Mouse (Mus musculus) cerebellum, adult 9-10 months (tissue): ENCODE measurements around the gene Sycp2.
A peak's percentile ranks its signal among the peaks of the same experiment; 100 is the strongest.
"Not testable (repeated sequence)": the region's sequence is repeated elsewhere in the genome, so short reads cannot be mapped to it uniquely, and the experiment has no call there.

Source experiments
- DNase-seq: peaks from one replicate; pipeline ENCODE4 v3.0.0; 2022

The Sycp2 gene

GRCm38 (mm10) chr2:178413481-178414260 is 6.2 kb upstream of the Sycp2 start:
- peak; percentile 42 for DNase-seq

GRCm38 (mm10) chr2:178413081-178413480 is 5.6 kb upstream of the Sycp2 start:
- no peak for DNase-seq

- DNase-seq = no peak
Observed at GRCm38 (mm10) chr2:178412598-178412997, 5.1 kb upstream of the Sycp2 start.

GRCm38 (mm10) chr2:178410286-178410685 is 2.8 kb upstream of the Sycp2 start:
- no peak for DNase-seq

GRCm38 (mm10) chr2:178409024-178409423 is 1.5 kb upstream of the Sycp2 start:
- no peak for DNase-seq

GRCm38 (mm10) chr2:178342597-178342996 is 64.9 kb downstream of the Sycp2 start:
- no peak for DNase-seq

GRCm38 (mm10) chr2:178342105-178342504 is 65.4 kb downstream of the Sycp2 start:
- DNase-seq = not testable (repeated sequence)

- DNase-seq = peak; percentile 55
Observed at GRCm38 (mm10) chr2:178339044-178339443, 68.4 kb downstream of the Sycp2 start.

- peak; percentile 62 for DNase-seq
Observed at GRCm38 (mm10) chr2:178337878-178338277, 69.6 kb downstream of the Sycp2 start.

- DNase-seq = no peak
Observed at GRCm38 (mm10) chr2:178329986-178330385, 77.5 kb downstream of the Sycp2 start.

GRCm38 (mm10) chr2:178329551-178329950 is 77.9 kb downstream of the Sycp2 start:
- DNase-seq = no peak

- peak; percentile 82 for DNase-seq
Observed at GRCm38 (mm10) chr2:178327466-178328040, 79.9 kb downstream of the Sycp2 start.

- DNase-seq = no peak
Observed at GRCm38 (mm10) chr2:178326750-178327465, 80.6 kb downstream of the Sycp2 start.

- no peak for DNase-seq
Observed at GRCm38 (mm10) chr2:178326067-178326466, 81.4 kb downstream of the Sycp2 start.

- DNase-seq = no peak
Observed at GRCm38 (mm10) chr2:178324818-178325217, 82.7 kb downstream of the Sycp2 start.

GRCm38 (mm10) chr2:178324410-178324809 is 83.1 kb downstream of the Sycp2 start:
- no peak for DNase-seq

GRCm38 (mm10) chr2:178321271-178321670 is 86.2 kb downstream of the Sycp2 start:
- DNase-seq = no peak

GRCm38 (mm10) chr2:178319766-178320165 is 87.7 kb downstream of the Sycp2 start:
- DNase-seq = no peak

- DNase-seq = no peak
Observed at GRCm38 (mm10) chr2:178316281-178316680, 91.2 kb downstream of the Sycp2 start.

GRCm38 (mm10) chr2:178313539-178313938 is 93.9 kb downstream of the Sycp2 start:
- no peak for DNase-seq

- DNase-seq = no peak
Observed at GRCm38 (mm10) chr2:178304669-178305068, 102.8 kb downstream of the Sycp2 start.

- no peak for DNase-seq
Observed at GRCm38 (mm10) chr2:178304188-178304529, 103.3 kb downstream of the Sycp2 start.

GRCm38 (mm10) chr2:178303453-178304187 is 103.9 kb downstream of the Sycp2 start:
- DNase-seq = no peak
